Mouse (Mus musculus) gastrocnemius, postnatal 10 days (tissue): ENCODE measurements at regions not wholly inside any gene's neighbourhood (a gene's known extent, or its start where the extent isn't known, plus 50 kb on each side); places are given as distances from the start of the nearest gene placed in this dataset.
"Not testable (repeated sequence)": the region's sequence is repeated elsewhere in the genome, so short reads cannot be mapped to it uniquely, and the experiment has no call there.

ENCODE experiments used
- DNase-seq: peaks from one replicate; pipeline ENCODE4 v3.0.0; 2021; ENCODE audit warnings: mixed read lengths

- no peak for DNase-seq
Measured at GRCm38 (mm10) chr7:58310096-58310495, 345.9 kb upstream of the Atp10a start.

GRCm38 (mm10) chr7:58322381-58322780 lies 333.6 kb upstream of the Atp10a start:
- no peak for DNase-seq

- DNase-seq: no peak
Measured at GRCm38 (mm10) chr7:58367384-58367783, 288.6 kb upstream of the Atp10a start.

GRCm38 (mm10) chr7:58383401-58383800 lies 272.6 kb upstream of the Atp10a start:
- no peak for DNase-seq

GRCm38 (mm10) chr7:58388326-58388725 lies 267.6 kb upstream of the Atp10a start:
- DNase-seq: no peak

GRCm38 (mm10) chr7:58392391-58393115 lies 263.4 kb upstream of the Atp10a start:
- no peak for DNase-seq

- DNase-seq: no peak
Measured at GRCm38 (mm10) chr7:58397992-58398391, 258.0 kb upstream of the Atp10a start.

- no peak for DNase-seq
Measured at GRCm38 (mm10) chr7:58398558-58399144, 257.3 kb upstream of the Atp10a start.

GRCm38 (mm10) chr7:58399145-58399604 lies 256.8 kb upstream of the Atp10a start:
- peak; percentile 86 for DNase-seq

GRCm38 (mm10) chr7:58399651-58400050 lies 256.3 kb upstream of the Atp10a start:
- DNase-seq: no peak

GRCm38 (mm10) chr7:58400594-58400993 lies 255.4 kb upstream of the Atp10a start:
- no peak for DNase-seq

- DNase-seq: no peak
Measured at GRCm38 (mm10) chr7:58436888-58437625, 218.9 kb upstream of the Atp10a start.

GRCm38 (mm10) chr7:58442535-58443184 lies 213.3 kb upstream of the Atp10a start:
- DNase-seq: no peak

- DNase-seq: no peak
Measured at GRCm38 (mm10) chr7:58443297-58443696, 212.7 kb upstream of the Atp10a start.

GRCm38 (mm10) chr7:58445781-58446180 lies 210.2 kb upstream of the Atp10a start:
- no peak for DNase-seq

- DNase-seq: no peak
Measured at GRCm38 (mm10) chr7:58446261-58446660, 209.7 kb upstream of the Atp10a start.

- DNase-seq: no peak
Measured at GRCm38 (mm10) chr7:58448727-58449126, 207.2 kb upstream of the Atp10a start.

- no peak for DNase-seq
Measured at GRCm38 (mm10) chr7:58451981-58452380, 204.0 kb upstream of the Atp10a start.

- DNase-seq: not testable (repeated sequence)
Measured at GRCm38 (mm10) chr7:58458146-58458545, 197.8 kb upstream of the Atp10a start.

- no peak for DNase-seq
Measured at GRCm38 (mm10) chr7:58460939-58461338, 195.0 kb upstream of the Atp10a start.

- no peak for DNase-seq
Measured at GRCm38 (mm10) chr7:58473150-58473549, 182.8 kb upstream of the Atp10a start.

GRCm38 (mm10) chr7:58475139-58475538 lies 180.8 kb upstream of the Atp10a start:
- no peak for DNase-seq

GRCm38 (mm10) chr7:58488250-58488649 lies 167.7 kb upstream of the Atp10a start:
- DNase-seq: no peak
